Mouse (Mus musculus): ENCODE measurements around the gene Ankrd44. TPM values are rescaled to one million over a fixed set of nuclear protein-coding genes. Genes with fewer than 3 reads are reported as not detected.

The Ankrd44 gene
- polyA plus RNA-seq, 1 experiment, result 6.8 TPM

GRCm38 (mm10) chr1:54902689-54903246 is 23.4 kb downstream of the Ankrd44 start:
- no peaks in the 10 kb centered on the region for H3K27me3 ChIP-seq (ENCODE audit: control insufficient read depth, insufficient read depth, low read length)
- no peaks in the 10 kb centered on the region for H3K36me3 ChIP-seq (ENCODE audit: control insufficient read depth, insufficient read depth, low read length)
- no peak overlapping the region for H3K4me3 ChIP-seq (ENCODE audit: control insufficient read depth, low read depth, low read length)
- no peaks in the 10 kb centered on the region for H3K4me1 ChIP-seq (ENCODE audit: control insufficient read depth, insufficient read depth, low read length)
- TF ChIP-seq CTCF (IDR thresholded peaks at IDR 0.05; ENCODE audit: control insufficient read depth, insufficient read depth, insufficient replicate concordance, low read depth, low read length) (no peak), POLR2A (IDR thresholded peaks at IDR 0.05; ENCODE audit: control insufficient read depth, low read depth, low read length) (no peak)
- H3K27ac ChIP-seq (ENCODE audit: control insufficient read depth, insufficient read depth, low read depth, low read length), result no peak overlapping the region

- no peaks in the 10 kb centered on the region for H3K36me3 ChIP-seq (ENCODE audit: control insufficient read depth, insufficient read depth, low read length)
These were observed 25.1 kb downstream of the Ankrd44 start for GRCm38 (mm10) chr1:54901084-54901483.

GRCm38 (mm10) chr1:54899247-54899646 is 26.9 kb downstream of the Ankrd44 start:
- Histone ChIP-seq H3K27me3 (ENCODE audit: control insufficient read depth, insufficient read depth, low read length) (no peaks in the 10 kb centered on the region), H3K4me1 (ENCODE audit: control insufficient read depth, insufficient read depth, low read length) (no peaks in the 10 kb centered on the region), H3K36me3 (ENCODE audit: control insufficient read depth, insufficient read depth, low read length) (no peaks in the 10 kb centered on the region), H3K4me3 (ENCODE audit: control insufficient read depth, low read depth, low read length) (no peak overlapping the region), H3K27ac (ENCODE audit: control insufficient read depth, insufficient read depth, low read depth, low read length) (no peak overlapping the region)
- no peak for TF ChIP-seq POLR2A (IDR thresholded peaks at IDR 0.05; ENCODE audit: control insufficient read depth, low read depth, low read length)
- no peak for TF ChIP-seq CTCF (IDR thresholded peaks at IDR 0.05; ENCODE audit: control insufficient read depth, insufficient read depth, insufficient replicate concordance, low read depth, low read length)

More at GRCm38 (mm10) chr1:54901084-54901483, 25.1 kb downstream of the Ankrd44 start:
- no peak overlapping the region for H3K27ac ChIP-seq (ENCODE audit: control insufficient read depth, insufficient read depth, low read depth, low read length)
- no peak overlapping the region for H3K4me3 ChIP-seq (ENCODE audit: control insufficient read depth, low read depth, low read length)
- H3K4me1 ChIP-seq (ENCODE audit: control insufficient read depth, insufficient read depth, low read length), result no peaks in the 10 kb centered on the region
- H3K27me3 ChIP-seq (ENCODE audit: control insufficient read depth, insufficient read depth, low read length), result no peaks in the 10 kb centered on the region
- no peak for TF ChIP-seq POLR2A (IDR thresholded peaks at IDR 0.05; ENCODE audit: control insufficient read depth, low read depth, low read length)
- no peak for TF ChIP-seq CTCF (IDR thresholded peaks at IDR 0.05; ENCODE audit: control insufficient read depth, insufficient read depth, insufficient replicate concordance, low read depth, low read length)

GRCm38 (mm10) chr1:54898656-54899084 is 27.5 kb downstream of the Ankrd44 start:
- no peak for TF ChIP-seq POLR2A (IDR thresholded peaks at IDR 0.05; ENCODE audit: control insufficient read depth, low read depth, low read length)
- H3K27me3 ChIP-seq (ENCODE audit: control insufficient read depth, insufficient read depth, low read length), result no peaks in the 10 kb centered on the region
- H3K4me3 ChIP-seq (ENCODE audit: control insufficient read depth, low read depth, low read length), result no peak overlapping the region
- no peaks in the 10 kb centered on the region for H3K4me1 ChIP-seq (ENCODE audit: control insufficient read depth, insufficient read depth, low read length)
- H3K27ac ChIP-seq (ENCODE audit: control insufficient read depth, insufficient read depth, low read depth, low read length), result no peak overlapping the region
- H3K36me3 ChIP-seq (ENCODE audit: control insufficient read depth, insufficient read depth, low read length), result no peaks in the 10 kb centered on the region

- H3K36me3 ChIP-seq (ENCODE audit: control insufficient read depth, insufficient read depth, low read length), result no peaks in the 10 kb centered on the region
- H3K27me3 ChIP-seq (ENCODE audit: control insufficient read depth, insufficient read depth, low read length), result no peaks in the 10 kb centered on the region
- no peak overlapping the region for H3K27ac ChIP-seq (ENCODE audit: control insufficient read depth, insufficient read depth, low read depth, low read length)
- no peak for TF ChIP-seq POLR2A (IDR thresholded peaks at IDR 0.05; ENCODE audit: control insufficient read depth, low read depth, low read length)
- H3K4me1 ChIP-seq (ENCODE audit: control insufficient read depth, insufficient read depth, low read length), result no peaks in the 10 kb centered on the region
- no peak overlapping the region for H3K4me3 ChIP-seq (ENCODE audit: control insufficient read depth, low read depth, low read length)
These were observed 28.5 kb downstream of the Ankrd44 start for GRCm38 (mm10) chr1:54897726-54898125.

- no peaks in the 10 kb centered on the region for H3K36me3 ChIP-seq (ENCODE audit: control insufficient read depth, insufficient read depth, low read length)
- H3K27ac ChIP-seq (ENCODE audit: control insufficient read depth, insufficient read depth, low read depth, low read length), result no peak overlapping the region
- H3K4me1 ChIP-seq (ENCODE audit: control insufficient read depth, insufficient read depth, low read length), result no peaks in the 10 kb centered on the region
- H3K4me3 ChIP-seq (ENCODE audit: control insufficient read depth, low read depth, low read length), result no peak overlapping the region
- no peaks in the 10 kb centered on the region for H3K27me3 ChIP-seq (ENCODE audit: control insufficient read depth, insufficient read depth, low read length)
- TF ChIP-seq CTCF (IDR thresholded peaks at IDR 0.05; ENCODE audit: control insufficient read depth, insufficient read depth, insufficient replicate concordance, low read depth, low read length), result no peak
- no peak for TF ChIP-seq POLR2A (IDR thresholded peaks at IDR 0.05; ENCODE audit: control insufficient read depth, low read depth, low read length)
These were observed 29.8 kb downstream of the Ankrd44 start for GRCm38 (mm10) chr1:54896109-54897085.

GRCm38 (mm10) chr1:54888449-54888848 is 37.7 kb downstream of the Ankrd44 start:
- Histone ChIP-seq H3K36me3 (ENCODE audit: control insufficient read depth, insufficient read depth, low read length) (no peaks in the 10 kb centered on the region), H3K27ac (ENCODE audit: control insufficient read depth, insufficient read depth, low read depth, low read length) (no peak overlapping the region), H3K4me3 (ENCODE audit: control insufficient read depth, low read depth, low read length) (no peak overlapping the region), H3K27me3 (ENCODE audit: control insufficient read depth, insufficient read depth, low read length) (no peaks in the 10 kb centered on the region), H3K4me1 (ENCODE audit: control insufficient read depth, insufficient read depth, low read length) (no peaks in the 10 kb centered on the region)
- TF ChIP-seq POLR2A (IDR thresholded peaks at IDR 0.05; ENCODE audit: control insufficient read depth, low read depth, low read length) (no peak), CTCF (IDR thresholded peaks at IDR 0.05; ENCODE audit: control insufficient read depth, insufficient read depth, insufficient replicate concordance, low read depth, low read length) (no peak)

Measured in testis, adult 2 months (tissue).